Mouse (Mus musculus): ENCODE data around the gene Prr5l. TPM values are rescaled to one million over a fixed set of nuclear protein-coding genes. Genes with fewer than 3 reads are reported as not detected.

The Prr5l gene
- polyA plus RNA-seq, 1 experiment from 2014 or later = 60.4 TPM

DNA sequence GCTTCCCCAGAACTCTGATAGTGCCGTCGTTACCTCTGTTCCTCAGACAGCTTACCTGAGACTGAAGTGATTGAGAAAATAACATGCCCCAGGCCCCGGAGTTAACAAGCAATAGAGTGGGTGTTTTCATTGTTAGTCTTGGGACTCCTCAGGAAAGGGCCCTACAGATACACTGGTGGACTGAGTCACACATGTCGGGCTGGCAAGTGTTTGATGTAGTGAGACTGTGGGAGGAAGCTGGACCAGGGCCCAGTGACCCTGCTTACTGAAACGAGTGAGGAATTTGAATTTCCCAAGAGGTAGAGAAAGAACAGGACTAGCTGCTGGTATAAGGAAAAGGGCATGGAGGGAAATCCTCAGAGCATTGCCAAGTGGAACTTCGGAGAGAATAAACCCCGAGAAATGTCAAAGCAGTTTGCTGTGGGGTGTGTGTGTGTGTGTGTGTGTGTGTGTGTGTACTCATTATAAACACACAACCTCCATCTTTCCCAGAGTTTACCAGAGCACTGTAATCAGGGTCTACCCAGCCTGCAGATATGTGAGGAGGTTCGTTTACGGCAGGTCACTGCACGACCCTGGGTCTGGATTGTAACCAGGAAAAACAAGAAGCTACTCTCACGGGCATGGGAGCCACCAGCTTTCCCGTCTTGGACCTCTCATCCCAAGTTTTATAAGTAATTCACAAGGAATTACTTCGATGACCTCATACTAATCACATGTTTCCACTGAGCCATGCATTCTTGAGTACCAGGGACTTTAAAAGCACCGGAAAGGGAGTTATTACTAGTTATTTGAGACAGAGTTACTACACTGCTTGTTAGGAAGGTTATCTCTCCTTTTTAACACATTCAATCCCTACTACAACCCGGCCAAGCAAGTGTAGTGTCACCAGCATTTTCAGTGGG, 20.4 kb downstream of the Prr5l start:
- no peaks in the 10 kb centered on the region for H3K36me3 ChIP-seq
- no peak overlapping the region for H3K4me2 ChIP-seq
- H3K4me1 ChIP-seq = peaks cover 9% of the 10 kb centered on the region; the same call in 1 of the 2 replicates
- no peak overlapping the region for H3K9ac ChIP-seq
- no peaks in the 10 kb centered on the region for H3K27me3 ChIP-seq
- H3K27ac ChIP-seq = no peak overlapping the region; the same call in 1 of the 2 replicates
- no peaks in the 10 kb centered on the region for H3K9me3 ChIP-seq (replicated peaks)
- ATAC-seq (replicated peaks; ENCODE audit: low FRiP score) = peak; percentile 69; the same call in 1 of the 2 replicates
- 45% methylated on average over 15 of the region's 15 CpGs for WGBS
- no peak overlapping the region for H3K4me3 ChIP-seq (replicated peaks)

DNA sequence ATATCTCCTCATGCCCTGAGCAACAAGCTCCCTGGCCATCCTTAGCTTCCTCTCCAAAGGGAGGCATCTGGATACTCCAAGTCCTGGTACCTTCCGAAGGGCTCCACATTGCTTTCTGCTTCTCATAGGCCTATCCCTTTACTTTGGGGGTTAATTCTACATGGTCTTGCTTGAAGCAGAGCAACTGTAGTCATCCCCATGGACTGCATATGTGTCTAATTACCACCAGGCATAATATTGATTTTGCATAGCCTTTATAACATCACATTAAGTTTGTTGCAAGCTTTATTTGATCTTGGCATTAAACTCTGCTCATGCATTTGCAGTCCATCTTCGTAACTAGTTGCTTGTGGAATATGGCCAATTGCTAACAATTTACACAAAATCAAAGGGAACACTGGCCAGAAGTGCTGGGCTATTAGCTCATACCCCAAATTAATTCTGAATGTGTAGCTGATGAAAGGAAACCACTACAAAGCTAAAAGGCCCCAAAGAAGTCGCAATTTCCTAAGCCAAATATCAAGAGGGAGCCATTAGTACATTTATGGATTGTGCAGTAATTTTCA, 21.8 kb downstream of the Prr5l start:
- Histone ChIP-seq H3K4me1 (peaks cover 9% of the 10 kb centered on the region; the same call in 1 of the 2 replicates), H3K36me3 (no peaks in the 10 kb centered on the region), H3K27ac (no peak overlapping the region), H3K9ac (no peak overlapping the region), H3K9me3 (replicated peaks) (no peaks in the 10 kb centered on the region), H3K27me3 (no peaks in the 10 kb centered on the region), H3K4me3 (replicated peaks) (no peak overlapping the region), H3K4me2 (no peak overlapping the region)
- 93% methylated on average over 3 of the region's 3 CpGs for WGBS
- no peak for ATAC-seq (replicated peaks; ENCODE audit: low FRiP score)

DNA sequence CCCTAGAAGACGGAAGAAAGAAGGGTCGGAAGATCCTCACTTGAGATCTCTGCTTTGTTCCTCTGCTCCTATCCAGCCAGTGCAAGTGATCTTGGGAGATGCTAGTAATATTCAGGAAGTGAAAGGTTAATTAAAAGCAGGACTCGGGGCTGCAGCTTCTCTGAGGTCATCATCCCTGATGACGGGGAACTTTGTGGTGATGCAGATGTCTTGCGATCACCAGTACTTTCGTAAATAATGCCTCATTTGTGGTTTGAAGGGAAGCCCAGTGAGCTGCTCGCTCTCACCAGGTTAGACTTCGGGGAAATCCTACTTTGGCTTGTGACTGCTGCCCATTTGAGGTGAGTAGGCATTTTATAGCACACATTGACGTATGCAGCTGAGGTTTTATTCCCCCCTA, 26.7 kb downstream of the Prr5l start:
- 84% methylated on average over 9 of the region's 9 CpGs for WGBS
- H3K9ac ChIP-seq = no peak overlapping the region
- no peaks in the 10 kb centered on the region for H3K4me1 ChIP-seq
- H3K9me3 ChIP-seq (replicated peaks) = no peaks in the 10 kb centered on the region
- ATAC-seq (replicated peaks; ENCODE audit: low FRiP score) = no peak
- H3K36me3 ChIP-seq = no peaks in the 10 kb centered on the region
- H3K4me2 ChIP-seq = no peak overlapping the region
- H3K27ac ChIP-seq = no peak overlapping the region
- H3K4me3 ChIP-seq (replicated peaks) = no peak overlapping the region
- no peaks in the 10 kb centered on the region for H3K27me3 ChIP-seq

DNA sequence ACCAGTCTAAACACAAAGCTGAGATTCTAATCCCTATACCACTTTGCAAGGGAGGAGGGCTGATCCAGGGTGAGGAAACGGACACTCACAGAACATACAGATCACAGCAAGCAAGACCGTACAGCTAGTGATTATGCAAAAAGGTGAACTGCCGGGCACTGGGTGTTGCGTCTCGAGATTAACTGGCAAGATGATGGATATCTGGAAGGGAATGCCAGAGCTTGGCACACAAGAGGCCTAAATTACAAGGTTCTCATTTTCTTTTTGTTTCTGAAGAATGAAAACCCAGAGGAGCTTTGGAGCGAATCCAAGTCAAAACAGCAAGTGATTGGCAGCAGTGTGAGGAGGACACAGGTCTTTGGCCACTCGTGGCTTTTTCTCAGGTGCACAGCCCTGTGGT, 28.0 kb downstream of the Prr5l start:
- H3K4me3 ChIP-seq (replicated peaks) = no peak overlapping the region
- H3K27me3 ChIP-seq = no peaks in the 10 kb centered on the region
- WGBS = 62% methylated on average over 7 of the region's 7 CpGs
- no peaks in the 10 kb centered on the region for H3K4me1 ChIP-seq
- no peaks in the 10 kb centered on the region for H3K9me3 ChIP-seq (replicated peaks)
- no peak overlapping the region for H3K4me2 ChIP-seq
- H3K9ac ChIP-seq = no peak overlapping the region
- H3K36me3 ChIP-seq = no peaks in the 10 kb centered on the region
- H3K27ac ChIP-seq = no peak overlapping the region
- ATAC-seq (replicated peaks; ENCODE audit: low FRiP score) = no peak

DNA sequence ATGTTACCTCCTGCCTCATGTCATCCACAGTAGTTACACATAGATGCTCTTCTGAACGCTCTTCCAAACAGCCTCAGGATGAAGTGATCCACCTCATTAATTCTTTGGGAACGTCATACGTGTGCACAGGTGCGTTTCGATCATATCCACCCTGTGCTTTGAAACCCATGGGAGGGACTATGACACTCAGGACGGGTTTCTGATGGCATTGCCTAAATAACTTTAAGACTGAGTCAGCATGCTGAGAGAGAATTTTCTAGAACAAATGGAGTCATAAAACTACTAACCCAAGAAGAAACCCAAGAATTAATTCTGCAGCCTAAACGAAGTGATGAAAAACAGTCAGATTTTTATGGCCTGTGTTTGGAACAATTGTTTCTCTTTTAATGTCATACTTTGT, 40.1 kb downstream of the Prr5l start:
- Histone ChIP-seq H3K4me1 (no peaks in the 10 kb centered on the region), H3K9ac (no peak overlapping the region), H3K9me3 (replicated peaks) (no peaks in the 10 kb centered on the region), H3K36me3 (no peaks in the 10 kb centered on the region), H3K27ac (no peak overlapping the region), H3K4me3 (replicated peaks) (no peak overlapping the region), H3K27me3 (no peaks in the 10 kb centered on the region), H3K4me2 (no peak overlapping the region)
- no peak for ATAC-seq (replicated peaks; ENCODE audit: low FRiP score)
- WGBS = 64% methylated on average over 7 of the region's 7 CpGs

DNA sequence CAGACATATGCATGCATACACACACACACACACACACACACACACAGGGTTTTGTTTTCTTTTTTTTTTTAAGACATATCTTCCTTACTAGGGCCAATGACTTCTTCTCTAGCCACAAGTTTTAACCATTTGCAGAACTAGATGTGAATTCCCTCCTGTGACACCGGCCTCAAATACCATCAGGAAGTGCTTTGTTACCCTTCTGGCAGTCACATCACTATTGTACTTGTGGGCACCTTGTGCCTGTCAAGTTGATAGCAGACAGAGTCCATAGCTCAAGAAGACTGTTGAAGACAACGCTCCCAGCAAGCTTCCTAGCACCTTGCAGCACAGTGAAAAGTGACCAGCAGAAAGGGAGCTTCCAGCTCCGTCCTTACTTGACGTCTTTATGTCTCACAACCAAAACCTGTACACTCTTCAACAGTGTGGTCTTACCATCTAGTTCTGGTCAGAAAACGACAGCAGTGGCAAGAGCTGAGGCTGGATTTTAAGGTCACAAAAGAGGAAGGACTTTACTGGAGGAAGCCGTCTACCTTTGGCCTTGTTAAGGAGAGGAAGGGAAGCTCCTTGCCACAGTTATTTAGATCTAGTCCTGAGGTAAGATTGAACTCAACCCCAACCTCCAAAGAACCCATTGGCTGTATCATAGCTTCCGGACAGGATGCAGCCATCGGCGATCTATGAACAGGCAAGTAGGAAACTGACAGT, 47.9 kb downstream of the Prr5l start:
- H3K9ac ChIP-seq = no peak overlapping the region

DNA sequence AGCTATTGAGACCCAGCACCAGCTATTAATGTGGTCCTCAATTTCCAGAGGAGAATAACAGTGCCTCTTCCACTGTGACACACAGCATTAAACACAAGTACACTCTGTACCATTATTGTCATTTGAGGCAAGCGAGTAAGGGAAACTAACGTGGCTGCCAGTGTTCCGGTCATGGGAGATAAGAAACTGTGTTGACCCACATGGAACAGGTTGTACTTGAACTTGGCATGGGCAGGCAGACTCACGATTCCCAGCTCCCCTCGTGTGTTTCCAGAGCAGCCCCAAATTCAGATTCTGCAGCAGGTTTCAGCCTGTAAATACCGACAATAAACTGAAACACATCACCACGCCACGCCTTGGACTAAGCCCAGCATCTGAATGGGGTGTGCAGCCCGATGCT, 50.5 kb downstream of the Prr5l start:
- Histone ChIP-seq H3K4me3 (replicated peaks) (no peak overlapping the region), H3K4me1 (peaks cover 39% of the 10 kb centered on the region), H3K36me3 (no peaks in the 10 kb centered on the region), H3K4me2 (no peak overlapping the region), H3K9ac (no peak overlapping the region), H3K27me3 (no peaks in the 10 kb centered on the region), H3K27ac (no peak overlapping the region), H3K9me3 (replicated peaks) (no peaks in the 10 kb centered on the region)
- no peak for ATAC-seq (replicated peaks; ENCODE audit: low FRiP score)
- 82% methylated on average over 9 of the region's 9 CpGs for WGBS

More for the DNA sequence above, 47.9 kb downstream of the Prr5l start:
- Histone ChIP-seq H3K27me3 (no peaks in the 10 kb centered on the region), H3K4me2 (no peak overlapping the region), H3K27ac (no peak overlapping the region), H3K4me3 (replicated peaks) (no peak overlapping the region), H3K9me3 (replicated peaks) (no peaks in the 10 kb centered on the region), H3K36me3 (no peaks in the 10 kb centered on the region), H3K4me1 (peaks cover 17% of the 10 kb centered on the region)
- ATAC-seq (replicated peaks; ENCODE audit: low FRiP score) = no peak
- WGBS = 82% methylated on average over 9 of the region's 9 CpGs

DNA sequence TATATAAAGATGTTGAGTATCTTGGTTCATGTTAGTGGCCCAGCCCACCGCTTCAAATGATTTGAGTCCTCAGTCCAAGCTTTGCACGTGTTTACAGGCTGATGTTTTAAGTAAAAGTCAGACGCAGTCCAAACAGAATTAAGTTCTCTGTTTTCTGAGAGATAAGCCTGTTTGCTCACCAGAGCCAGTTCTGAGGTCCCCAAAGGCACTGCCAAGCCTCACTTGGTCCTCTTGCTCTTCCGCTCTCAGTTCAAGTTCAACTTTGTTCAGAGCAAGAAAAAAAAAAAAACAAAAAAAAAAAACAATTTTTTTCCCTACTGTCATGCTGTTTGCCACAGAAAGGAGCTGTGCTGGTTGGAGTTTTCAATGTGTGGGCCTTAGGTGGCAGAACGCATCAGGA, 51.0 kb downstream of the Prr5l start:
- 89% methylated on average over 5 of the region's 5 CpGs for WGBS
- Histone ChIP-seq H3K27me3 (no peaks in the 10 kb centered on the region), H3K4me3 (replicated peaks) (no peak overlapping the region), H3K27ac (no peak overlapping the region), H3K9me3 (replicated peaks) (no peaks in the 10 kb centered on the region), H3K9ac (no peak overlapping the region), H3K36me3 (no peaks in the 10 kb centered on the region), H3K4me2 (no peak overlapping the region), H3K4me1 (peaks cover 44% of the 10 kb centered on the region)
- no peak for ATAC-seq (replicated peaks; ENCODE audit: low FRiP score)

DNA sequence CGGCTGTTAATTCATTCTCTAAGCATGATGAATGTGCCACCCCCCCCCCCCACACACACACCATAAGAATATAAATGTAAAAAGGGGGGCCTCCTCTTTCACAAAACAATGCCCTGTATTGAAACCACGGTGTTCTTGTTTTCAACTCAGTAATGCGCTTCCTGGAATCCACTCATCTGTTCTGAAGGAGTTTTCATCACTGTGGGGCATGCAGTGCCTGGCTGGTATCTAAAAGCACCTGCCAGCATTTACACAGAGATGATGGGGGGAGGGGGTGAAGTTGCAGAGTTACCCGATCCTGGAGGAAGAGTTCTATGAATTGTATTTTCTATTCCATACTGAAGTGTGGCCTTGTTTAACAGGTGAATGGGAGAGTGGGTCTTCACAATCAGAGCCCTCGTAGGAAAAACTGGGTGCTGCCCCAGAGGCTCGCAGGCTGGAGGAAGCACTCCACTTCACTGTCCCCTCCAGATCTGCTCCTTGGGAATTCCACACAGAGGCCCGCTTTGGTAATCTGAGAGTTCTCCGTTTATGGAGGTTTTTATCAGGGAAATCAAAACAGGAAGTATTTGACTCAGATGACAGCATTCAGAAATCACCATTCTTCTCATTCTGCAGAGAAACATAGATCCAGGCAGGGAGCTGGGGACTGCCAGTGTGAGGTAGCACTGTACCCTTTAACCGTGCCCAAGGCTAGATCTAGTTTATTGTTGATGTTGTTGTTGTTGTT, 52.5 kb downstream of the Prr5l start:
- peak overlapping the region; percentile 85 for H3K27ac ChIP-seq
- H3K9ac ChIP-seq = no peak overlapping the region

DNA sequence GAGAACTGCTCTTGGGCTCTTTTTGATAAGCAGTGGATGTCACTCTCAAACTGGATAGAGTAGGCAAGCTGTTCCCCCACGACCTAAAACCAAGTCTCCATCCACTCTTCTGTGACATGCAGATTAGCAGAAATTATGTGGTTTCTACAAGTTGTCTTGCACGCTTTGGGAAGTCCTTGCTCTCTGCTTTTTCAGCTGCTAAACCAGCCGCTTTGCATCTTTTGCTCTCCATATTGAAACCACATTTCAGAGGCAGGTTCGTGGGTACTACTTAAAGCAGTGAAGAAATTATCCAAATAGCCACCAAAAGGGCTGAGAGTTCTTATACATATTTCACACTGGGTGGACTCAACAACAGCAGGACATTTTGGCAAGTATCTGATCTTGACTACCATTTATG, 53.8 kb downstream of the Prr5l start:
- WGBS = 75% methylated on average over 4 of the region's 4 CpGs
- H3K9me3 ChIP-seq (replicated peaks) = no peaks in the 10 kb centered on the region
- peaks cover 63% of the 10 kb centered on the region for H3K4me1 ChIP-seq
- H3K27me3 ChIP-seq = no peaks in the 10 kb centered on the region
- peak overlapping the region; percentile 85 for H3K27ac ChIP-seq
- no peaks in the 10 kb centered on the region for H3K36me3 ChIP-seq
- H3K4me2 ChIP-seq = no peak overlapping the region
- no peak for ATAC-seq (replicated peaks; ENCODE audit: low FRiP score)
- H3K4me3 ChIP-seq (replicated peaks) = no peak overlapping the region
- no peak overlapping the region for H3K9ac ChIP-seq

More for the DNA sequence above, 52.5 kb downstream of the Prr5l start:
- Histone ChIP-seq H3K9me3 (replicated peaks) (no peaks in the 10 kb centered on the region), H3K4me1 (peaks cover 57% of the 10 kb centered on the region), H3K4me3 (replicated peaks) (no peak overlapping the region), H3K4me2 (peak overlapping the region; percentile 31), H3K36me3 (no peaks in the 10 kb centered on the region), H3K27me3 (no peaks in the 10 kb centered on the region)
- WGBS = 41% methylated on average over 9 of the region's 9 CpGs
- ATAC-seq (replicated peaks; ENCODE audit: low FRiP score) = no peak

DNA sequence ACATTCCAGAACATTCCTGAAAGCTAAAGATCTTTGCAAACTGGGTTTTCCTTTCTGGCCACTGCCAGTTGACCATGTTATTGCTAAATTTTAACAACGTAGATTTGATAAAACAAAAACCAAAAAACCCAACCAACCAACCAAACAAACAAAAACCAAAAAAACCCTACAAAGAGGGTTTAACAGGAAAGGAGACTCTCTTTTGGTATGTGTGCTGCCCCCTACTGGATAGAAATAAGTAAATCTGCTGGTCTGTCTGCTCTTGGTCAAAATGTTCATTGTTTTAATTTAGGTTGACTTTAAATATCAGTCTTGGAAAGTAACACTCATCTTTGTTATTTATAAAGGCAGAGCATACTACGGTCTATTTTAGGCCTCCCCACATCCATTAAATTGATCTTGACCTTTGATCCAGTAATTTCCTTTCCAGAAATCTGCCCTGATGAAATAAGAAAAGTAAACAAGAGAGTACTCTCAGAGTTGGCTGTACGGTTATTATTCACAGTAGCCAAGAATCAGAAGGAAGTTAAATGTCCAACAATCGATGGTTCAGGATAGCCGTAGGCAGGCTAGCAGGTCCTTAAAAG, 54.7 kb downstream of the Prr5l start:
- ATAC-seq (replicated peaks; ENCODE audit: low FRiP score) = no peak
- 49% methylated on average over 5 of the region's 5 CpGs for WGBS
- peaks cover 63% of the 10 kb centered on the region for H3K4me1 ChIP-seq
- no peak overlapping the region for H3K9ac ChIP-seq
- no peak overlapping the region for H3K4me3 ChIP-seq (replicated peaks)
- peak overlapping the region; percentile 85 for H3K27ac ChIP-seq
- no peaks in the 10 kb centered on the region for H3K9me3 ChIP-seq (replicated peaks)
- H3K4me2 ChIP-seq = no peak overlapping the region
- H3K27me3 ChIP-seq = no peaks in the 10 kb centered on the region
- no peaks in the 10 kb centered on the region for H3K36me3 ChIP-seq
